Mouse (Mus musculus): Measurements from ENCODE around the gene Efcab6.
A peak's percentile ranks its signal among the peaks of the same experiment; 100 is the strongest.

Efcab6 gene

GRCm38 (mm10) chr15:83977108-83977507 lies 88.1 kb downstream of the Efcab6 start:
- no peak for DNase-seq (ENCODE audit: low spot score)

GRCm38 (mm10) chr15:83972206-83972605 lies 93.0 kb downstream of the Efcab6 start:
- DNase-seq (ENCODE audit: low spot score), result no peak

GRCm38 (mm10) chr15:83967802-83968201 lies 97.4 kb downstream of the Efcab6 start:
- DNase-seq (ENCODE audit: low spot score), result no peak

GRCm38 (mm10) chr15:83965126-83965525 lies 100.1 kb downstream of the Efcab6 start:
- no peak for DNase-seq (ENCODE audit: low spot score)

GRCm38 (mm10) chr15:83958376-83958775 lies 106.8 kb downstream of the Efcab6 start:
- no peak for DNase-seq (ENCODE audit: low spot score)

- DNase-seq (ENCODE audit: low spot score), result no peak
Observed at GRCm38 (mm10) chr15:83956996-83957395, 108.2 kb downstream of the Efcab6 start.

GRCm38 (mm10) chr15:83955948-83956707 lies 109.1 kb downstream of the Efcab6 start:
- DNase-seq (ENCODE audit: low spot score), result no peak

GRCm38 (mm10) chr15:83949729-83950491 lies 115.3 kb downstream of the Efcab6 start:
- no peak for DNase-seq (ENCODE audit: low spot score)

GRCm38 (mm10) chr15:83939703-83940102 lies 125.5 kb downstream of the Efcab6 start:
- DNase-seq (ENCODE audit: low spot score), result no peak

GRCm38 (mm10) chr15:83938466-83938865 lies 126.7 kb downstream of the Efcab6 start:
- DNase-seq (ENCODE audit: low spot score), result no peak

- DNase-seq (ENCODE audit: low spot score), result no peak
Observed at GRCm38 (mm10) chr15:83936506-83936905, 128.7 kb downstream of the Efcab6 start.

- no peak for DNase-seq (ENCODE audit: low spot score)
Observed at GRCm38 (mm10) chr15:83934816-83935215, 130.4 kb downstream of the Efcab6 start.

- DNase-seq (ENCODE audit: low spot score), result no peak
Observed at GRCm38 (mm10) chr15:83925338-83925737, 139.8 kb downstream of the Efcab6 start.

GRCm38 (mm10) chr15:83924656-83925055 lies 140.5 kb downstream of the Efcab6 start:
- DNase-seq (ENCODE audit: low spot score), result no peak

- DNase-seq (ENCODE audit: low spot score), result no peak
Observed at GRCm38 (mm10) chr15:83915376-83915775, 149.8 kb downstream of the Efcab6 start.

- DNase-seq (ENCODE audit: low spot score), result peak; percentile 21
Observed at GRCm38 (mm10) chr15:83913028-83913714, 152.0 kb downstream of the Efcab6 start.

- DNase-seq (ENCODE audit: low spot score), result no peak
Observed at GRCm38 (mm10) chr15:83906472-83906871, 158.7 kb downstream of the Efcab6 start.

- DNase-seq (ENCODE audit: low spot score), result no peak
Observed at GRCm38 (mm10) chr15:83897286-83897685, 167.9 kb downstream of the Efcab6 start.

- DNase-seq (ENCODE audit: low spot score), result no peak
Observed at GRCm38 (mm10) chr15:83896011-83896410, 169.2 kb downstream of the Efcab6 start.

- no peak for DNase-seq (ENCODE audit: low spot score)
Observed at GRCm38 (mm10) chr15:83894261-83894660, 170.9 kb downstream of the Efcab6 start.

GRCm38 (mm10) chr15:83892871-83893270 lies 172.3 kb downstream of the Efcab6 start:
- DNase-seq (ENCODE audit: low spot score), result no peak

- DNase-seq (ENCODE audit: low spot score), result no peak
Observed at GRCm38 (mm10) chr15:83884291-83884690, 180.9 kb downstream of the Efcab6 start.

GRCm38 (mm10) chr15:83883821-83884220 lies 181.4 kb downstream of the Efcab6 start:
- DNase-seq (ENCODE audit: low spot score), result no peak
